Mouse (Mus musculus): ENCODE results near the gene Hsf5.

The Hsf5 gene

DNA sequence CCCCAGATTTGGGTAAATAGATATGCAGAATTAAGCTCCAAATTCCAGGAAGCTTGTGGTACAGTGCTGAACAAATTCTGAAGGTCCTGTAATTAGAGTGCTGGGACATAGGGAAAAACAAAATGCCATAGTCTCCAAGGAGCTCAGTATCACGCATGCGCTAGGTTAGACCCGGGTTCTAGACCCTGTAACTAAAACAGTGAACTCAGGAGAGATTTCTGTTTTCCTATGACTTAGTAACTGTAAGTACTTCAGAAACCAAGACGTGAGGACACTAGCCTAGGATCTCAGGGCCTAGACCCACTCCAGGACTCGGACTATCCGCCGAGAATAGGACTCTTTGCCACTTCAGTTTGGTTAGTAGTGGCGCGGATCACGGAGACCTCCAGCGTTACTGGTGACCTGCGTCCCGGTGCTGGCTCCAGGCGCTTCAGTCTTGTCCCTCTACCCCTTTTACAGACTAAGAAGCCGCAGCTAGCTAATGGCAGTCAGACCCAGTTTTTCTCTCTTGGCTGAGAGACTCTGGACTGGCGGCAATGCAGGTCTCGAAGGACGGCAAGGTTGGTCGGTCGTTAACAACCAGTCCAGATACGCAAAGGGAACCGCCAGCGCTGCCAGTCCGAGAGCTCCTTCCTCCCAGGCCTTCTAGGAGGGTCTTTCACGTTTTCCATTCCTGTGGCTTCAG, 26.0 kb upstream of the Hsf5 start:
- DNase-seq: no peak

DNA sequence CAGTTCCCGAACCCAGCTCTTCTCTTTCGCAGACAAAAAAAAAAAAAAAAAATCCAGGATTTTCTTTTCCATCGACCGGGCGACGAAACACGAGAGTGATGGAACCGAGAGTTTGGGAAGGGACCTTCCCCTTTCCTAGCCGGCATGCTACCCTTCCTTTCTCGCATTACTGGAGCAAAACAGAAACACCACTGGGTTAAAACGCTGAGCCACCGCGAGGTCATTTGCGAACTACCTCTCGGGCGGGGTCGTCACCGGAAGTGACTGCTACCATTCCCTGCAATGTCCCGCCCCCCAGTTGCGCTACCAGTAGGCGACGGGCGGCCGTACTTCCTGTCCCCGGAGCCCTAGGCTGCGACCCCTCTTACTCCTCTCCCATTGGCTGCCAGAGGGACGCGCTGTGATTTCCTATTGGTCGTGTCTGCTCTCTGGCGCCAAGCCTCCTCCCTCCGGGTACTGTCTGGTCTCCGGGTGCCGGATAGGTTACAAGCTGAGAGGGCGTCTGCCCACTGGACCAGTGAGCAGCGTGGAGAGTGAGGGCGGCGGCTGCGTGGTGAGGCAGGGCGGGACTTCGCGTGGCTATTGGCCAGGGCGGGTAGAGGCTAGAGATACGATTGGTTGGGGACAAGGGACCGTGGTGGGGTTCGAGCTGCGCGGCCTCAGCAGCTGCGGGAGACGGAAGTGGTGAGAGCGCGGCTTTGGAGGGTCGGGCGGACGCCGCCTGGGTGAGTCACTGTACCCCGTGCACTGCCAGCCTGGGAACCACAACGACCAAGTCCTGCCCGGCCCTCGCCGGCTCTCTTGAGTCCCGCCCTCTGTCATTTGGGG, 25.2 kb upstream of the Hsf5 start, which contains the start of gene Mtmr4:
TSS of gene Mtmr4 (plus strand) at position 637 of the 828 bp plus-strand sequence.
- peak; percentile 98 for DNase-seq

DNA sequence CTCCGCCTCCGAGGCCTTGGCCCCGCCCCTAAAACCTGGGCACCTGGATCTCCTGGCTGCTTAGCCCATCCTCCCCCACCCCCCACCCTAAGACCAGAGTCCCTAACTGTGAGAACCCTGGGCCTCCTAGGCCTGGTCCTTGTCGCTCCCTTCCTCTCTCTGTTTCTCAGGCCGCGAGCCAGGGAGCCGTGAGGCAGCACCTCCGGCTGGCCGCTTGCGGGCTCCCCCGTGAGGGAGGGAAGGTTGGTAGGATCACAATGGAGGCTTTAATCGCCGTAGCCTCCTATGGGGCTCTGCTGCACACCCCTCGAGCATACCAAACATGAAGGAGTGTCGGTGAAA, 24.6 kb upstream of the Hsf5 start:
- no peak for DNase-seq

DNA sequence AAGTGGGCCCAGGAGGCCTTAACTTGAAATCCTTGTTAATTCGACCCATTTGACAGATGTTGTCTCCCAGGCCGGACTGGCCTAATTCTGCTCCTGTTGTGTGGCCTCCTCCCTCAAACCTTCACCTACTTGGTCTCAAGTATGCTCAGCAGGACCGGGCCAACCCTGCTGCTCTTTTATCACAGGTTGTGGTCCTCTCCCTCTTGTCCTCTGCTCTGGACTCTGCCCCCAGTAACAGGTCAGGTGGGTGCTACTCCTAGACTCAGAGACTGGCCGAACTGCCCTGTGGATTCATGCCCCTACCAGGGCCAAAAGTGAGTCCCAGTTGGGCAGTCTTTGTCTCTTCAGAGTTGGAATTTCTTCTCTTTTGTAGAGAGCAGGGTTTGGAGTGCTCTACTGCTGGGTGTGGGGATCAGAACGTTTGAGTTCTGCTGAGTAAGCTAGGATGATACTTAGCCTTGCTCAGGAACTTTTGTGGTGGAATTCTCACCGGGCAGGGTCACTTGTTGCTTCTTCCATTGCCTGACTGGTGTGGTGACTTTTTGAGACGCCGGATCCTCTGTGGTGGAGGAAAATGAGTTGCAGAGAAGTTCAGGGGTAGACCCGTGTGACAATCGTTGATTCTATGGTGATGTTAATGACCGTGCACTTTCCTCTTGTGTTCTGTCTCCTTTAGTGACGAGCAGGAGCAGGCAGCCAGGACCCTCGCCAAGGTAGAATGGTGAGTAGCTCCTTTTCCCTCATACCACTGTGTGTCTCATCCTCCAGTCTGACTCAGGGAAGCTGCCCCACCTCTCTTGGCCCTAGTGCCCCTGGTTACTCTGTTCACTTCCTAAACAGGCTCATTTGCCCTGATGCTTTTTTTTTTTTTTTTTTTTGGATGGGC, 24.0 kb upstream of the Hsf5 start:
- DNase-seq: no peak

DNA sequence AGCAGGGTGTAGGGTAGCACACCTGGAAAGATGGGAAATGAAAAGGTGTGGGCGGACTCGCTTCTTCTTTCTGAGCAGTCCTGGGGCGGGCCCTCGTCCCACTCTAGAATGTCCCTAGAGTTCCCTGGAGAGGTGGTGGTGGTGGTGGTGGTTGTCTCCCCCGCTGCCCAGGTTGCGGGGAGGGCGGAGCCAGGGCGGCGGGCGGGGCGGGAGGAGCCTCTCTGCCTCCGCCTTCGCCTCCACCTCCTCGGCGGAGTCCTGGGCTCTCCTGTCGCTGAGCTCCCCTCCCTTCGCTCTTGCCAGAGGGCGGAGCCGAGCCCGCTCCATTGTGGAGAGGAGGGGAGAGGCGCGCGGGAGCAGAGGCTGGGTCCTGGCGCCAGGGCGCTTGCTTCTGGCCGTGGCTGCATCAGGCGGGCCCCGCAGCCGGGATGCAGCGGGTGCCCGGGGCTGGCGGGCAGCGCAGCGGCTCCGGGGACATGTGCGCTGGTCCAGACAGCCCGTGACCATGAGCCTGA, 21.6 kb upstream of the Hsf5 start:
- peak; percentile 77 for DNase-seq

DNA sequence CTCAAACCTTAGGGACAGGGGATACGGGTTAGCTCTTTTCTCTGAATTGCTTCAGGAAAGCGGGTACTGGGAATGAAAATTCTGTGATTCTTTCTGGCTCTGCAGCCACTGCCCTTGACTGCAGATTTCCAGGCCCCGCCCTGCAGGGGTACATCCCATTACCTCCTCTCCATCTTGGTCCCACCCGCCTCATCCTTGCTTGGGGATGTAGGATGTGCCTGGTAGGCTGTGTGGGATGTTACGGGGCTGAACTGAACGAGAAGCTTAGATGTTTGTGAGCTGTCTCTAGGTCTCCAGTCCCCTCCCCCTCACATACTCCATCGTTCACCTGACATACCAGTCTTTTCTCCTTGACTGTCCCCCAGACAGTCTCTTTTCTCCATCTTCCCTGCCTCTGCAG, 21.0 kb upstream of the Hsf5 start:
- no peak for DNase-seq

DNA sequence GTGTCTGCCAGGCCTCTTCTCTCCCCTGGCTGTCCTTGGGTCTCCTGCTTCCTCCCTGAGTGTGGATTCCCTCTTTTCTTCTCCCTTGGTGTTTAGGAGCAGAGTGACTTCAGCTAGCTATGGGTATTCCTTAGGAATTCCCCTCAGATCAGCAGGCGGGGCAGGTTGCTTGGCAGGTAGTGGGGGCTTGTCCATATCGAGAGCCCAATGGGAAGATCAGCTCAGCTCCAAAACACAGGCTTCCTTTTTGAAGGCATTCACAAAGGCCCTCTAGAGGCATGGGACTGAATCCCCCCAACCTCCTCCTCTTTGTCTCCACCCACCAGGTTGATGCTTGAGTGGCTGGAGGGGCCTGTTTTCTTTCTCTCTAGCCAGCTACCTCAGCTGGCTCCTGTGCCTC, 20.5 kb upstream of the Hsf5 start:
- no peak for DNase-seq

DNA sequence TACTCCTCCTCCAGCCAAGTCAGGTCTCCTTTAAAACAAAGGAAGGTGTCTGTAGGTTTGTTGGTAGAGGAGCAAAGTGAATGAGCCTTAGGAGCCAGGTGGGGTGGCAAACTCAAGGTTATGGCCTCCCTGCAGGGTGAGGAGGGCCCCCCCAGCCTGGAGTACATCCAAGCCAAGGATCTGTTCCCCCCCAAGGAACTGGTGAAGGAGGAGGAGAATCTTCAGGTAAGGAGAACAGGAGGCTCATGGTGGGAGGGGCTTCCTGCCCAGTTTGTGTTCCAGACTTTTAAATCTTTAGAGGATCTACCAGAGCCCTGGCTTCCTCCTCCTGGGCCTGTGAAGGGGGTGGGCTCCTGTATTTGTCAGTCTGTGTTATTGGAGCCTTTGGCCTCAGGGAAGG, 19.9 kb upstream of the Hsf5 start:
- DNase-seq: no peak

DNA sequence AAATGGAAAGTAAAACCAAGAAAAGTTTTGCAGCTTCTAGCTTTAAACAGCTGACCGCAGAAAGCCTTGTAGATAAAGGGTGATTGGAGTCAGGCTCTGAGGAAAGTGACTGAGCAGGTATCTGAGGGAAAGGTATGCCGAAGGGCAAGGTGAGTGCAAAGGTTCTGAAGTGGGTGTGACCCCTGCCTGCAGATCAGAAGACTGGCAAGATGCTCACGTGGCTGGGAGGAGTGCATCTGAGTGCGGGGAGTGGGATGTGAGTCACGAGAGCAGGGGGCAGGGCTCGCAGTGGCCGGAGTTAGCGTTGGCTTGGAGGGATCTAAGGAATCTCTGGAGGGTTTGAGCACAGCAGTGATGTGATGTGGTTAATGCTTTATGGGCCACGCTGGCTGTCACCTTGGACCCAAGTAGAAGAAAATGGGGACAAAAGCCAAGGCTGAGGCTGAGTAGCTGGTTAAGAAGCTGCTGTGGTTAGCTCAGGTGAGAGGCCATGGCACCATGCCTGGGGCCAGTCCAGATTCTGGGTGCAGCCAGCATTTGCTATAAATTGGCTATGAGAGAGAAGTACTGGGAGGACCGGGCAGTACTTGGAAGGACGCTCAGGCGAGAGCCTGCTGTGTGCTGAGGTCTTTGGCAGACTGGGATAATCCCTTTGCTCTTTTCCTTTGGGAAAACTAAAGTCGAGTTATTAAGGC, 17.4 kb upstream of the Hsf5 start:
- no peak for DNase-seq

DNA sequence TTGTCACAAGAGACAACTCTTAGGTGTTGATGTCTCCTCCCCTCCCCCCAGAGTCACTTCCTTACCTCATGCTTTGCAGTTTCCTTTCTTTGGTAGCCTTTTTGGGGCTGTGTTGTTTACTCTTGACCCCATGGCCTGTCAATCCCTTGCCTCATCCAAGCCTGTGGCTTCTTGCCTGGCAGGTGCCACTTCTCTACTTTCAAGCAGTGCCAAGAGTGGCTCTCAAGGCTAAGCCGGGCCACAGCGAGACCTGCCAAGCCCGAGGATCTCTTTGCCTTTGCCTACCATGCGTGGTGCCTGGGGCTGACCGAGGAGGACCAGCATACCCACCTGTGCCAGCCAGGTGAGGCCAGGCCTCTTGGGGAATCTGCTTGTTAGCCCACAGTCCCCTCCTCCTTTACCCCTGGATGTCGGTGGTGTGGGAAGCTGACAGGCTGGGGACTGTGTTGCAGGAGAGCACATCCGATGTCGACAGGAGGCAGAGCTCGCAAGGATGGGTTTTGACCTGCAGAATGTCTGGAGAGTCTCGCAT, 16.6 kb upstream of the Hsf5 start:
- DNase-seq: no peak

DNA sequence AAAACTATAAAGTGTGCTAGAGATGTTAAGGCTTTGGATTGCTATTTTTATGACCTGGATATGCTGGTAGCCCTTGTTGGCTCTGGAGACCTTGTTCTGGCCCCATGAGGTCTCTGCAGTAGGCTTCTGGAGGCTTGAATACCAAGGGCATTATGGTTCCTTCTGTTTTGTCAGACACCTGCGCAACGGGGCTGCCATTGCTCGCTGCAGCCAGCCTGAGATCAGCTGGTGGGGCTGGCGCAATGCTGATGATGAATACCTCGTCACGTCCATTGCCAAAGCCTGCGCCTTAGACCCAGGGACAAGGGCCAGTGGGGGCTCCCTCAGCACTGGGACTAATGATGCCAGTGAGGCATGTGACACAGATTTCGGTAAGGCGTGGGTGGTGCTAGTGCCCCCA, 14.7 kb upstream of the Hsf5 start:
- no peak for DNase-seq

DNA sequence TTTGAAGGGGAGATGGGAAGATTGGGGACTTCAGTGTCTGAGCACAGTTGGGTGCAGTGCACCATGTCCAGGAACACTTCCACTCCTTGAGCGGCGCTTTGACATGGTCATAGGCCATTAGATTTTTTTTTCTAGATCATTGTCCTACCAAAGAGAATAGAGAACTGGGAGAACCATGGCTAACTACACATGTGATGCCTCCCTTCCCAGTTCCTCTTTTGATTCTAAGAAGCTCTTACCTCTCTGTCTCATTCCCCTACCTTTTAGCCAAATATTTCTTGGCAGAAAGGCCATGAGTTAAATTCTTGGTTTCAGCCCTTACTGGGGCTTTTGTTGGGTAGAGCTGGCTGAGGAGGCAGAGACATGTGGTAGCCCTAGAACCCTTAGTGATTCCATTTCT, 13.4 kb upstream of the Hsf5 start:
- no peak for DNase-seq

DNA sequence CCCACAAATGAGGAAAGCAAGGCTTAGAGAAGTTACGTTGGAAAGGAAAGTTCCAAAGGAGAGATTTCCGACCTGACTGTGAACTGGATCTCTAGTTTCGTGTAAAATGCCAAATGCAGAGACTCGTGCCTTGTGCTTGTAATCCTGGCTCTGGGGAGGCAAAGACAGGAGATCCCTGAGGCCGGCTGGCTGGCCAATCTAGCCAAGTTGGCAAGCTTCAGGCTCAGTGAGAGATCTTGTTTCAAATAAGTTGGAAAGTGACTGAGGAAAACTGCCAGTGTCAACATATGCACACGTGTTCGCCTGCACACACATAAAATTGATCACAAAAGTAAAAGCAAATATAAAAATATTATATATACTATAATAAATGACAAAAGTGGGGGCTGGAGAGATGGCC, 7.7 kb upstream of the Hsf5 start:
- DNase-seq: no peak

DNA sequence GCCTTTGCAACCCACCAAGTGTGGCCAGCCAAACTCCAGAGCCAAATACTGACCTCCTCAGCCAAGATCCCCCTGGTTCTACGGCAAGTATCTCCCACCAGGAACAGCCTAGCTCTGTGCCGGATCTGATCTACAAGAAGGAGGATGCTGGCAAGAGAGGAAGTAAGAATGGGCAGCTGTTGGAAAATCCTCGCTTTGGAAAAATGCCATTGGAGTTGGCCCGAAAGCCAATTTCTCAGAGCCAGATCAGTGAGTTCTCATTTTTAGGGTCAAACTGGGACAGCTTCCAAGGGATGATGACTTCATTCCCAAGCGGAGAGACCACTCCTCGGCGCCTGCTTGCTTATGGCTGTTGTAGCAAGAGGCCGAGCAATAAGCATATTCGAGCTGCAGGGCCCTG, 5.4 kb upstream of the Hsf5 start:
- DNase-seq: no peak

DNA sequence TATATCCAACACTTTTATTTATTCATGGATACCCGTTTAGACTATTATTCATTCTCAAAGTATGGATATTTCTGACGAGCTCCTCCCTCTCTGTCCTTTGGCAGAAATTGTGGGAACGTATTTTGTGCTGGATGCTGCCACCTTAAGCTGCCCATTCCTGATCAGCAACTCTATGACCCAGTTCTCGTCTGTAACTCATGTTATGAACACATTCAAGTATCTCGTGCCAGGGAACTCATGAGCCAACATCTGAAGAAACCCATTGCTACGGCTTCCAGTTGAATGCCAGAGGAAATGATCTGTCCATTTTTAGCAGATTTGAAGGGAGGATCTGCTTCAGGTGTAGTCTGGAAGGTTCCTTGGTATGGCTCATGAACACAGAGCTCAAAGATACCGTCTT, 3.0 kb upstream of the Hsf5 start:
- no peak for DNase-seq

DNA sequence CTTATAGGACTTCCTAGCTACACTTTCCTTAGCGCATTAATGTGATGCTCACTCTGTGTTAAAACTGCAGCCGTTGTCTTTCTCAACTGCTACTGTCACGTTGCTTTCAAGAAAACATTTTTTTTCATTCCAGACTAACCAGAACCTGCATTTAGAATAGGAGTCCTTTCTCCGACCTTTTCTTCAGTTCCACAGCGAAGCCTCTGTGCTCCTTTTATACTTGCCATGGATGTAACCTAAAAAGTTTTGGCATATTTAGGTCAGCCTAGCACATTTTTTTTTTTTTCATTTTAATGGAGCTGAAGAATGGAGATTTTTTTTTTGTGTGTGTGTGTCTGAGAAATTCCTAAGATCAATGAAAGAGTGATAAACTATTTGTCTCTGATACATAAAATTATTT, 1.4 kb upstream of the Hsf5 start:
- DNase-seq: no peak

DNA sequence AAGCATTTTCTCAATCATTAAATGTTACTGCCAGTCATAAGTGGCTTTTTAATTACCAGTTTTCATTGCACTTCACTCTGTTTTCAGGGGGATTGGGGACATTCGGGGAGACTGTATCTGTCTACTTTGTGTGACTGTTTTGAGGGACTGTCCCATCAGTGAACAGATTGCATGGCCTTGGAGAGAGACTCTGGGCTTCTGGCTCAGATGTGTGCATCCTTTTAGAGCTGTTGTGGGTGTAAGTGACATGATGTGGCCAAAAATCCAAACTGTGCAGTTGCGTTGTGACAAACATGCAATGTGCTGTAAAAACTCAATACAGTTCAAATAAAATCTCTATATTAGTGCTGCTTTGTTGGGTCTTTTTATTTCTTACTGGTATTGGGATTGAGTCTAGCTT, 1.0 kb upstream of the Hsf5 start:
- DNase-seq: no peak

DNA sequence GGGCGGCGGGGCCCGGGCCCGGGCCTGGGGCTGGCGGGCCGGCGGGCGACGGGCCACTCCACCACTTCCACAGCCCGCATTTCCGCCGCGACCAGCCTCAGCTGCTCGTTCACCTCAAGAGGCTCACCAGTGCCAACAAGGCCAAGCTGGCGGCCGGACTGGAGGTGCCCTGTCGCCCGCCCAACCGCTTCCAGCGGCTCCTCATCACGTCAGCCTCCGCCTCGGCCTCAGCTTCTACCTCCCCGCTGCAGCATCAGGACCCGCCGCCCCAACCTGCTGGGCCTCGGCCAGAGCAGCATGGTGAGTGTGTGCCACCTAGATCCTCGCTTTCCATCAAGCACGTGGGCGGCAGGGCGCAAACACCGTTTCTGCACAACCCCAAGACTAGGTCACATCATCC, 642 bp downstream of the Hsf5 start:
- DNase-seq: no peak

DNA sequence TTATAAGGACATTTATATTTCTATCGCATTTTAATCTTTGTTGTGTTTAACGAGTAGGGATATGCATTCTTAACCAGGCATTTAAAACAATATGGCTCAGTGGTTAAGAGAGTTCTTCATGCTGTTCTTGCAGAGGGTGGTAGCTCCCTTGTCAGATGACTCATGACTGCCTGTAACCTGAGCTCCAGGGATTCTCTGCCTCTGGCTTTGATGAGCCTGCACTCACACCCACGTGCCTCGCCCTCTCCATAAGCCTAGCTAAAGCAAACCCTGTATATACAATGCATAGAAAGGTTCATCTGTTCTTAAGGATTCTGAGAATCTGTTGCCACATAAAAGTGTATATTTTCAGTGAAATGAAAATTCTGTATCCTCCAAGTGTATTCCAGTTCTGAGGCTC, 6.2 kb downstream of the Hsf5 start:
- DNase-seq: no peak

DNA sequence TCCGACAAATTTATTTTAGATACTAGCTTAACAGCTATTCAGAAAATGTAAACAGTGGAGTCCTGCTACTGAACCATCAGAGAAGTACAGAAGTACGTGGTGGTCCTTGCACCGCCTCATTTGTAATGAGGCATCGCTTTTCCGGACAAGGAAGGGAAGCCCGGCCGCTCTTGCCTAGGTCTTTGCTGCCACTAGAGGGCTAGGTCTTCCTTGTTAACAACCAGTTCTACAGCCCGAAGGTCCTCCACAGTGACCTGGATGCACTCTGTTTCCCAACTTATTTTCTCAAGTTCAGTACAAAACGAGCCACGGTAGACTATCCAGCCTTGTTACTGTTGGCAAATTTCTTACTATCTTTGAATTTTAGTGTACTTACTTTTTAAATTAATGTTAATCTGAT, 12.9 kb downstream of the Hsf5 start:
- DNase-seq: peak; percentile 35

DNA sequence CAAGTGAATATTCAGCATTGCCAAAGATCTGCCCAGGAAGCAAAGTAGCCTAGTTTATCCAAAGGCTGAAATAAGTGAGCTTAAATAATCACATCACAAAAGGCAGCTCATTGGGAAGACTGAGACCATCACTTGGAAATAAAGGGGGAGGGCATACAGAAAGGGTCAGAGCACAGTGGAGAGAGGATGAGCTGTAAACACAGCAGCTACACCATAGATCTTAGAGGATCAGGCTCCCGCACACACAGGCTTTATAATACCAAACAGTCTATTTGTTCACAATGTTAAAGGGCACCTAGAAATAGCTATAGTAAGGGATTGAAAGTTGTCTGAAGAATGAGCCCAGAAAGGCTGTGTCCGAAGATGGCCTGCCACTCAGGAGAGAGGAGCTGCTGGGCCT, 21.8 kb downstream of the Hsf5 start:
- DNase-seq: no peak

DNA sequence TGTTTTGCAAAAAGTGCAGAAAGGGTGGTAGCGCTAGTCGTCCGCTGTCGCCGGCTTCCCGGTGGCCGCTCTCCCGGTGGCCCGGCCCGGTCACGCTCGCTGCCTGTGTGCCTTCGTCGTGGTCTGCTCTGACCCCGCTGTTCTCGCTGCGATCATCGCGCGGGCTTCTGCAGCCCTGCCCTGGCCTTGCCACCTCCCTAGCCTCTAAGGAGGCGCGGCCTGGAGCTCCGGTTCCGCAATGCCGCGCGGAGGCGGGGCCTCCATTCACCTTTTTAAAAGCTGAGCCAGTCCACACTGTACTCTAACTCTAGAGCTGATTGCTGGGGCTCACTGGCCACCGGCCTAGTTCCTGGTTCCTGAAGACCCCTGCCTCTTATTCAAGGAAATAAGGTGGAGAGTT, 22.2 kb downstream of the Hsf5 start:
- peak; percentile 10 for DNase-seq

DNA sequence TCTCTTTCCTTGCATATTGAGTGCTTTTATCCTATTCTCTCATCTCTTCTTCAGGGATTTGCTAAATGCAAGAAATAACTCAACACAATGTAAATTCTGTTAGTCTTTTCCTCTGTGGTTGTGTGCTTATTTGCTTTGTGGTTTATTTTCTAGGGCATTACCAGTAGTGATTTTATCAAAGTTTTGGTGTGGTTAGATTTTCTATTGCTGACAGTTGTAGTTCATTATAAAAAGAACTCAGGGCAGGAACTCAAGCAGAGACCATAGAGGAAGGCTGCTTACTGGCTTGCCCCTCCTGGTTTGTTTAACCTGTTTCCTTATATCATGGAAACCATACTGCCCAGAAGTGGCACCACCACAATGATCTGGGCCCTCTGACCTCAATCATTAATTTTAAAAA, 25.9 kb downstream of the Hsf5 start:
- no peak for DNase-seq
